Mouse (Mus musculus) mammary gland, adult 2 months (tissue): ENCODE data around the gene Mup1. TPM values are rescaled to one million over a fixed set of nuclear protein-coding genes. Genes with fewer than 3 reads are reported as not detected.

Experiments used
- polyA plus RNA-seq: library from polyadenylated mRNA; depleted of rRNA; stranded (reverse); fragments of >200 nt; gene quantifications from 2 replicates; pipeline ENCODE4 v1.2.3, GENCODE M21; 2012; ENCODE audit warnings: low replicate concordance; rRNA removed

Gene Mup1
- 0.24 and 3.0 TPM in 2 replicates for polyA plus RNA-seq

GRCm38 (mm10) chr4:60501860-60502259, at the start of gene Mup1:
Mup1 (minus strand) TSS chr4:60501960.

Other genes starting within 250 kb of the Mup1 start
- gene Mup9, start 80.0 kb downstream of the Mup1 start, polyA plus RNA-seq = 3.2 and 9.2 TPM in 2 replicates
- gene Mup10, start 80.2 kb upstream of the Mup1 start, polyA plus RNA-seq = 1.2 and 1.6 TPM in 2 replicates
- gene Mup11, start 160.5 kb upstream of the Mup1 start, polyA plus RNA-seq = 0.96 and 1.3 TPM in 2 replicates
- not detected in 2 replicates for gene Mup12, start 239.4 kb upstream of the Mup1 start, polyA plus RNA-seq